Mouse (Mus musculus): Measurements from ENCODE around the gene Cdc42ep2.

The Cdc42ep2 gene

DNA sequence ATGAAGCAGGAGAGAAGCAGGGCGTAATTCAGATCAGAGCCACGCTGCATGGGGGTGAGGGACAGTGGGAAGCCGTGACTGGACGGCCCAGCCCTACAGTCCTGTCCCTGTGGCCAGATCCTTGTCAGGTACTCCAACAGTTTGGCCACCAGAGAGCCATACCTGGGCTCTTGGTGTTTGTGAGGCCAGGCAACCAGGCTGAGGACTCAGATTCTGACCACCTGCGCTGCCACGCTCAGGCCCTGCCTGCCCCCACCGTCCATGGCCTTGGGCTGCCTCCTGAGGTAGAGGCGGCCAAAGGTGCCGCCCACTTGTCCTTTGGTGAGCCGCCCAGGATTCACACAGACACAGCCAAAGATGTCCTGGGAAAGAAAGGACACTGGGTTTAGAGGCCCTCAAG lies 16.0 kb upstream of the Cdc42ep2 start:
- no peak for DNase-seq (ENCODE audit: low spot score)

DNA sequence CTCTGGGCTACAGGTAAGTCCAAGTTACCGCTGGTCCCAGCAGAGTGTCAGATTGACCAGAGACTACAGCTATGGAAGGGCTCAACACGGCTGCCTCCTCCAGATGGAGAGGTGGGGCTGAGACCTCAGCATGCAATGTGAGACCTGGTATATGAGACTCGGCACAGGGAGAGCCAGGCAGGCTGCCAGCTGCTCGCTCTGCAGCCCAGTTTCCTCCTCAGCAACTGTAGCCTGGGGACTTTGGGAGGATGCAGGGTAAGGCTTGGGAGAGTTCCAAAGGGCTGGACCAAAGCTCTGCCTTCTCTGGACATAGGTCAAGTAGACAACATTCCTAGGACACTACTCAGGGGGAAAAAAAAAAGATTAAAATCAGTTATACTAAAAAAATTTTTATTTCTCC lies 15.6 kb upstream of the Cdc42ep2 start:
- DNase-seq (ENCODE audit: low spot score), result no peak

GRCm38 (mm10) chr19:5939715-5940114 lies 15.1 kb upstream of the Cdc42ep2 start:
- DNase-seq (ENCODE audit: low spot score), result no peak

DNA sequence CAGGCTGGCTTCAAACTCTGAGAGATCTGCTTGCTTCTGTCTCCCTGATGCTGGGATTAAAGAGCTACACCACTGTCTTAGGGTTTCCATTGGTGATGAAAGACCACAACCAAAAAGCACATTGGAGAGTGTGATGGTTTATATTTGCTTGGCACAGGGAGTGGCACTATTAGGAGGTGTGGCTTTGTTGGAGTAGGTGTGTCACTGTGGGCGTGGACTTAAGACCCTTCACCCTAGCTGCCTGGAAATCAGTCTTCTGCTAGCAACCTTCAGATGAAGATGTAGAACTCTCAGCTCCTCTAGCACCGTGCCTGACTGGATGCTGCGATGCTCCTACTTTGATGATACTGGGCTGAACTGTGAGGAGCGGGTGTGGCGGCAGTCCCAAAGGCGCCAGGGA lies 13.9 kb upstream of the Cdc42ep2 start:
- DNase-seq (ENCODE audit: low spot score), result no peak

GRCm38 (mm10) chr19:5937836-5938406 lies 13.3 kb upstream of the Cdc42ep2 start:
- DNase-seq (ENCODE audit: low spot score), result no peak

DNA sequence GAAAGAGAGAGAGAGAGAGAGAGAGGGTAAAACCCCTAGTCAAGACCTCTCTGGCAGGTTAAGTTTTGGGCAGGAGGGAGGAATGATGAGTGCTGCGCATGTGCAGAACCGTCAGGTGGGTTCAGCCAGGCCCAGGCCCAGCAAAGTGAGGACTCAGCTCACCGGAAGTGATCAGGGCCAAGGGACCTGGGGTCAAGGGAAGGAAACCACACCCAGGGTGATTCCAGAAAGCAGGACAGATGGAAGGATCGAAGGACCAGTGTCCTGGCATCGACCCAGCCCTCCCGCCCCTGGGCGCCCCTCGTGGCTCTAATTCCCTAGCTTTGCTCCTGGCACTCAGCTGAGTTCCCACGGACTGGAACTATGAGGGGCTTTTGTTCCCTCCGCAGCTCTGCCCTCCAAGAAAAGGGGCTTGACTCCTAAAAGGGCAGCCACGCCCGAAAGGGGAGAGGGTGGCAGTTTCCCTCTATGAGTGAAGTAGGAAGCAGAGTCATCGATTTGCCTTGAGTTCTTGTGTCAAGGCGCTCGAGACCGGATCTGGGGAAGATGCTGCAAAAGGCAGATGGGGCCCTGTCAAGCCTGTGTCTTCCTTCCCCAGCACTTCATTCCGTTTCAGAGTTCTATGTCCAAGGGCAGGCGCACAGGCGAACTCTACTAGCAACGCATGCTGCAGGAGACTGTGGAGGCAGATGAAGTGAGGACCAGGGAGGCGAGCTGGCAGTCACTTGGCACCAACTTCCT lies 12.6 kb upstream of the Cdc42ep2 start:
- no peak for DNase-seq (ENCODE audit: low spot score)

- DNase-seq (ENCODE audit: low spot score), result no peak
Observed at GRCm38 (mm10) chr19:5935691-5936090, 11.1 kb upstream of the Cdc42ep2 start.

DNA sequence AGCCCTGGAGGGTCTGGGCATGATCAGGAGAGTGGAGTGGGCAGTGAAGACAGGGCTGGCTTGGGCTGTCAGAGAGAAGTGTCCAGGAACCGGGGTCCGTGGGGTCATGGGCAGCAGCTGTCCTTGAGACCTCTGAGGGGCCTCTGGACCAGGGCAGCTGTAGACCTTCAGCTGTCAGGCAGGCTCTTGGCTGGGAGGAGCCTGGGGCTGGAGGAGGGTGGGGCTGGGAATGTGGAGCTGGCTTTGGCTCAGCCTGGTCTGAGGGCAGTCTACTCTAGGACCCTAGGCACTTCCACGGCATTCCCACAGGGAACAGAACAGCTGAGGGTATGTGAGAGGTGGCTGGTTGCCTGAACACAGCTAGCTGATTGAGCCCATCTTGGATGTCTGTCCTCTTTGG lies 10.7 kb upstream of the Cdc42ep2 start:
- DNase-seq (ENCODE audit: low spot score), result no peak

DNA sequence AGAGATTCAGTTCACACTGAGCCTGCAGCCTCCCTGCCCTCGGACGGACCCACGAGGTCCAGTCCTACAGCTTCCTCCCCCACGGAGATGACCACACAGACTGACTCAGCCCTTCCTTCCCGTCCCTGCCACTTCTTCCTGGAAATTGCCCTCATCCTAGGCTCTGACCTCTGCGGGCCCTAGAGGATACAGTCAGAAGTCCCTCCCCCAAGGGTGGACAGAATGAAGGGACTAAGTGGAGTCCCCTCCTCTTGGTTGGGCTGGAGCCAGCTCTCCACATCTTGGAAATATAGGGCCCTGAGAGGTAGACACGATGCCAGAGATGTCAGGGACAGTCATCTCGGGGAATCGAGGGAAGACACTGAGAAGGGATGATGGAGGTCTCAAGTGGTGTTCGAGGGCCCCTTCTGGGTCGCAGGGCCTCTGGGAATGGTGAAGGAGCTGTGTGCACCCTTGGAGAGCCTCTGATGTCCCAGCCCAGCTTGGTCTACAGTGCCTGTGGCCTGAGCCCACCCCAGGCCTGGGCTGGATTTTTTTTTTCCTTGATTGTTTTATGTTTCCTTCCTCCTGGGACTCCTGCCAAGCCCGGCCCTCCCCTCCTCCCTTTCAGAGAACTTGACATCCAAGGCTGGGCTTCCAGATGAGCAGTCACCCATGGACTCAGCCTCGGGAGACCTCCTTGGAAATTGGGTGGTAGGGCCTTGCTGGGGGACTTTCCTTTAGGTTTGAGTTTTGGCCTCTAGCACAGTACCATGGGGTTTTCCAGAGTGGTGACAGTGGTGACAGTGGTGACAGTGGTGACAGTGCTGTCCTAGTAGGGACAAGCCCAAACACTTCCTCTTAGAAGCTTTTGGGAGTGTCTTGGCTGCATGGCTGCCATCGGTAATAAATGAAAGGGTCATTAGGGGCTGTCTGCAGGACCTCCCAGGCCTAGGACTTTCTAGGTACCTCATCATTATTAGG lies 5.3 kb upstream of the Cdc42ep2 start:
- no peak for DNase-seq (ENCODE audit: low spot score)

- DNase-seq (ENCODE audit: low spot score), result no peak
Observed at GRCm38 (mm10) chr19:5928546-5928945, 3.9 kb upstream of the Cdc42ep2 start.

DNA sequence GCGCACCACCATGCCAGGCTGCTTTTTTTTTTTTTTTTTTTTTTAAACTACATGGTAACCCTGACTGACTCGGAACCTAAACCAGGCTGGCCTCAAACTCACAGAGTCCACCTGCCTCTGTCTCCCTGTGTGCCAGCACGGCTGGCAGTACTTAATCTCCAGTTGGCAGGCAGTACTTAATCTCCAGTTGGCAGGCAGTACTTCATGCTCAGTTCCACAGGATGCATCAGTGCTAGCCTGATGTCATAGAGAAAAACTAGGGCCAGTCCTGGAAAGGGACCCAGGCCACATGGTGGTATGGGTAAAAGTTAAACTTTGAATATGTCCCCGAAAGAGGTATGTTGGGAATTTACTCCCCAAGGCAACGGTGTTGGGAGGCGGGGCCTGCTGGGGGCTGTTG lies 3.5 kb upstream of the Cdc42ep2 start:
- no peak for DNase-seq (ENCODE audit: low spot score)

- no peak for DNase-seq (ENCODE audit: low spot score)
Observed at GRCm38 (mm10) chr19:5927532-5927931, 2.9 kb upstream of the Cdc42ep2 start.

DNA sequence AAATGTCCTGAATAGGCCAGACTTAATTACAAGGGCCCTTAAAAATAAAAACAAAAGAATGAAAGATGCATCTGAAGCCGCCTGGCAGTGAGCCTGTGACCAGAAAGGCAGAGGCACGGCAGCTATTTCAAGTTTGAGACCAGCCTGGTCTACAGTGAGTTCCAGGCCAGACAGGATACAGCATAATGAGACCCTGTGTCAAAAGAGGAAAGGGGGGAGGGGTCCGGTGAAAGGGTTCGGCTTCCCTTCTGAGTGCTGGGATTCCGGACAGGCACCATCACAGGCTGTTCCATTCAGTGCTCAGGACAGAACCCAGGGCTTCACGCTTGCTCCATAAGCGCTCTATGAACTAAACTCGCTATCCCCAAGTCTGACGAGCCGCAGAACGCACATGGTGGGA lies 2.4 kb upstream of the Cdc42ep2 start:
- DNase-seq (ENCODE audit: low spot score), result no peak

DNA sequence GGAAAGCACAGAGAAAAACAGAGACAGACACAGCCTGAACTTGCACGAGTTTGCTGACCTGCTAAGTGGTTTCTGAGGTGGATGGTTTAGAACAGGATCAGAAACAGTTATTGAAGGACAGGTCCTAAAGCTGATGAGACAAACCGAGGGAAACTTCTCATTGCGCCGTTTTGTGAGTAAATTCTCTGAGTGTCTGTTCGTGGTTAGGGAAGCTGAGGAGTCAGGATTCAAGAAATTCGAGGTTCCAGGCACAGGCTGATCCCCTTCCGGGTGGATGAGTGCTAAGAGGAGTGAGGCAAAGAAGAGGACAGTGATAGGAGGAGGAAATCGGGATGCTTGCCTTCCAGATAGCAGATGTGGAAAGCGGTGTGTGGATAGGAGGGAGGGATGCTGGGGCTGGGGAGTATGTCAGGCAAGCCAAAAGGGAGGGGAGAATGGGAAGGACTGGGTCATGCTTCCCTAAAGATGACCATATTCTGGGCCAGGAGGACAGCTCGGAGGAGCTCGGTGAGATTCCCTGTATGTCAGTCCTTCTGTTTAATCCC lies 767 bp upstream of the Cdc42ep2 start:
- DNase-seq (ENCODE audit: low spot score), result no peak

- peak; percentile 73 for DNase-seq (ENCODE audit: low spot score)
Observed at GRCm38 (mm10) chr19:5923990-5924712, 465 bp downstream of the Cdc42ep2 start.

DNA sequence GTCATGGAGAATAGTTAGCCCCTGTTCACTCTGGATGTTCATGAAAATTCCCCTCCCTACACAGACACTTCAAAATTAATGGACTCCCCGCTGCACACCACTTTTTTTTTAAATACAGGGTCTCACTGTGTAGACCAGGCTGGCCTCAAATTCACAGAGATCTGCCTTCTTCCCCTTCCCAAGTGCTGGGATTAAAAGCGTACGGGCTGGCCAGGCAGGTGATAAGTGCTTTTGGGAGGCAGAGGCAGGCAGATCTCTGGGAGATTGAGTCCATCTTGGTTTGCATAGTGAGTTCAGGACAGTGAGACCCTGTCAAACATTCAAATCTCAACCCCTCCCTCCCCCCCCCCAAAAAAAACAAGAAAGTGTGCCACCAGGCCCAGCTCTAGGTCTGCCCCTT lies 1.7 kb downstream of the Cdc42ep2 start:
- no peak for DNase-seq (ENCODE audit: low spot score)

DNA sequence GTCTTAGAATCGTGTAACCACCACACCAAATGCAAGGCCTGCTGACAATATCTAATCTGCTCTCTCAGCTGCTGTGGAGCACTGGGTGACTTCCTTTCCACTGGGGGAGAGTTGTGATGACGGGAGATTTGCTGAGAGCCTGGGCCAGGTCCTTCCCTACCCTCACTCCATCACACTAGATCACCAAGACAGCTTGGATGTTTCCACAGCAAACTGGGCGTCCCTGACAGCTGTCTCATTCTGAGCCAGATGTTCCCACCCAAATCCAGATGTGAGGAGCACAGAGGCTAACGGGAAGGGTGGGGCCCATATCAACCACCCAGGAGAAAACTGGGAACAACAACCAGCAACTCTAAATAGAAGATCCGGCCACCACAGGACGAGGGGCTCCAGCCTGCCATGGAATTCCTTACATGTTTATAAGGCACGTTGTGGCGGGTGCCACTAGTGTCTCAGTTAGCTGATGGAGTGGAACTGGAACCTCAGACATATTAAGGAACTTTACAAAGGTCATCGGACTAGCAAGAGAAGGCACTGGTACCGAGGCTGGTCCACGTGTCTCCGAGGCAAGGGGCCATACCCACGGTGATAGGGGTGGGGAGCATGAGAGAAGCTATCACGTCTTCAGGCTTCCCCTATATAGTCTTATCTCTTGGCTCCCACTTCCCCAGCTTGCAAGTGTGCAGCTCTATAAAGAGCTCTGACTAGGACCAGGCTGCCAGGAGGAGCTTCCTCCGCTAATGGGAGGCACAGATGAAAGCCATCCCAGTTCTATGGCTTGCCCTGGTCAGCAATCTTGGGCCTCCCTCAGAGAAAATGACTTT lies 2.3 kb downstream of the Cdc42ep2 start:
- no peak for DNase-seq (ENCODE audit: low spot score)

- DNase-seq (ENCODE audit: low spot score), result no peak
Observed at GRCm38 (mm10) chr19:5921715-5922114, 2.9 kb downstream of the Cdc42ep2 start.

DNA sequence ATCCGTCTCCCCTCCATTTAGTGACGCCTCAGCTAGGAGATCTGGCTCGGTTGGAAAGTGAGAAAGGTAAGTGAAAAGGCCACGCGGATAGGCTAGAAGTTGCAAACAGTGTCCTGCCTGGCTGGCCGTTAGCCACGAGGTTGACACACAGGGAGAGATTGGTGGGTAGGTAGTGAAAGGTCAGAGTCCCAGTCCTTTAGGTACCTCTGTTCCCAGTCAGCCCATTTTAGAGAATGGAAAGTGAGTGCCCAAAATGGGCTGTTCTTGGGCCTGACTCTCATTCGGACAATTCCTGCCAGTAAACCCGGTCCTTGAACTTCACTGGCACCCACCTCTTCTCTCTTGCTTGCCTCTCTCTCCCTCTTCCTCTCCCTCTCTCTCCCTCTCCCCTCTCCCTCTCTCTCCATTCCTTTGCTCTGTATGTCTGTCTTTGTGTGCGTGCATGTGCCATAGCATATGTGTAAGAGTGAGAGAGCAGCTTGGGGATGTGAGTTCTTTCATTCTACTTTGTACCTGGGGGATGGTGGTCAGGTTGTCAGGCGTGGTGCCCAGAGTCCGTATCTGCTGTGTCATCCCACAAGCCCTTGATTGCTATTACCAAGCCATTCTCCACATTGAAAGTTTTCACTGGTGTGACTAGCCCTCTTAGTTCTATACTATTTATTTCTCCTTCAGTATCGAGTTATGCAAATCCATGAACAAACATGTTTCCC lies 11.5 kb downstream of the Cdc42ep2 start, which contains the start of gene Dpf2:
Dpf2 (minus strand) TSS at position 4 of the 713 bp plus-strand sequence.
- no peak for DNase-seq (ENCODE audit: low spot score)
